24 mouse cellular contexts compared by ENCODE assay signal in genomic region chr1:163339219-163339561, GRCm38 (mm10). TPM values are rescaled to one million over a fixed set of nuclear protein-coding genes. Genes with fewer than 3 reads are reported as not detected.
DNase-seq lines count a peak whose midpoint lies in the region; ATAC-seq and TF ChIP-seq lines count a peak whose summit lies in the region.
"Had no signal": no experiment of that assay in that cellular context is flagged by ENCODE, and none has a peak within 500 bp of the region (broad histone marks: within the 10 kb centered on the region; RNA-seq: fewer than 3 reads in every experiment).

No protein-coding gene starts in this region.

- H3K27me3 ChIP-seq in forebrain, embryonic 12.5 days: no peaks in the 10 kb centered on the region
- H3K27me3 ChIP-seq in forebrain, embryonic 11.5 days (ENCODE audit: control insufficient read depth, insufficient read depth, low read length): no peaks in the 10 kb centered on the region
- H3K27me3 ChIP-seq in hindbrain, embryonic 14.5 days (ENCODE audit: control insufficient read depth, insufficient read depth, low read length): no peaks in the 10 kb centered on the region
- no peaks in the 10 kb centered on the region for H3K27me3 ChIP-seq in hindbrain, embryonic 13.5 days
- no peaks in the 10 kb centered on the region for H3K27me3 ChIP-seq in midbrain, embryonic 14.5 days (ENCODE audit: control insufficient read depth, insufficient read depth, low read length)
- H3K27me3 ChIP-seq in midbrain, embryonic 11.5 days (ENCODE audit: control insufficient read depth, insufficient read depth, low read length): no peaks in the 10 kb centered on the region
- H3K27me3 ChIP-seq in hindbrain, postnatal 0 days (ENCODE audit: insufficient read depth, low read length): no peaks in the 10 kb centered on the region
- H3K27me3 ChIP-seq: heart, embryonic 12.5 days; kidney, embryonic 15.5 days; limb, embryonic 12.5 days; midbrain, embryonic 12.5 days had no signal

- TF ChIP-seq CTCF in hindbrain, postnatal 0 days (IDR thresholded peaks at IDR 0.05; ENCODE audit: low read depth): no peak

- 71% methylated on average over 3 of the region's 3 CpGs for WGBS in forebrain, embryonic 12.5 days
- WGBS in forebrain, embryonic 11.5 days: 87% methylated on average over 3 of the region's 3 CpGs
- 59% methylated on average over 3 of the region's 3 CpGs for WGBS in hindbrain, embryonic 14.5 days
- 63% methylated on average over 3 of the region's 3 CpGs for WGBS in hindbrain, embryonic 13.5 days
- WGBS in midbrain, embryonic 14.5 days: 76% methylated on average over 3 of the region's 3 CpGs
- WGBS in midbrain, embryonic 11.5 days: 73% methylated on average over 3 of the region's 3 CpGs
- WGBS in hindbrain, postnatal 0 days: 38% methylated on average over 3 of the region's 3 CpGs

- no peak overlapping the region for H3K9ac ChIP-seq in forebrain, embryonic 12.5 days
- H3K9ac ChIP-seq in forebrain, embryonic 11.5 days (ENCODE audit: low read length): no peak overlapping the region
- H3K9ac ChIP-seq in hindbrain, embryonic 14.5 days: no peak overlapping the region
- no peak overlapping the region for H3K9ac ChIP-seq in hindbrain, embryonic 13.5 days
- no peak overlapping the region for H3K9ac ChIP-seq in midbrain, embryonic 14.5 days (replicated peaks; ENCODE audit: low read length)
- H3K9ac ChIP-seq in midbrain, embryonic 11.5 days (ENCODE audit: low read length): no peak overlapping the region
- H3K9ac ChIP-seq in hindbrain, postnatal 0 days (replicated peaks; ENCODE audit: low read length): no peak overlapping the region
- H3K9ac ChIP-seq: heart, embryonic 12.5 days; kidney, embryonic 15.5 days; limb, embryonic 12.5 days; liver, embryonic 14.5 days; midbrain, embryonic 12.5 days had no signal

- DNase-seq in forebrain, embryonic 11.5 days (ENCODE audit: low spot score): no peak
- DNase-seq in hindbrain, embryonic 14.5 days (ENCODE audit: low spot score): no peak
- DNase-seq in midbrain, embryonic 14.5 days: no peak
- DNase-seq in midbrain, embryonic 11.5 days (ENCODE audit: low spot score, missing footprints): no peak
- DNase-seq in hindbrain, postnatal 0 days (ENCODE audit: low spot score): no peak
- no peak for DNase-seq in left cerebral cortex, adult 8-10 months (ENCODE audit: low spot score in 2 of 2)
- DNase-seq: cerebellum, adult 11 months; cerebellum, adult 9-10 months; cerebellum, postnatal 36 days; heart, postnatal 4 days; kidney, adult 18-20 months; kidney, postnatal 25 days; lung, postnatal 36 days; thymus, adult 2 months; thymus, postnatal 36 days had no signal

- H3K36me3 ChIP-seq in forebrain, embryonic 12.5 days (replicated peaks): no peaks in the 10 kb centered on the region
- H3K36me3 ChIP-seq in forebrain, embryonic 11.5 days (ENCODE audit: control insufficient read depth, insufficient read depth, low read length): no peaks in the 10 kb centered on the region
- H3K36me3 ChIP-seq in hindbrain, embryonic 14.5 days (replicated peaks; ENCODE audit: control insufficient read depth, insufficient read depth): no peaks in the 10 kb centered on the region
- H3K36me3 ChIP-seq in hindbrain, embryonic 13.5 days: no peaks in the 10 kb centered on the region
- no peaks in the 10 kb centered on the region for H3K36me3 ChIP-seq in midbrain, embryonic 14.5 days (ENCODE audit: control insufficient read depth, insufficient read depth, low read length)
- H3K36me3 ChIP-seq in midbrain, embryonic 11.5 days (ENCODE audit: control insufficient read depth, insufficient read depth, low read length): no peaks in the 10 kb centered on the region
- H3K36me3 ChIP-seq in hindbrain, postnatal 0 days (ENCODE audit: insufficient read depth, low read length): no peaks in the 10 kb centered on the region
- H3K36me3 ChIP-seq: G1E; heart, embryonic 12.5 days; kidney, embryonic 15.5 days; limb, embryonic 12.5 days; midbrain, embryonic 12.5 days had no signal

- H3K4me2 ChIP-seq in forebrain, embryonic 12.5 days: no peak overlapping the region
- H3K4me2 ChIP-seq in forebrain, embryonic 11.5 days (ENCODE audit: low read depth, low read length, severe bottlenecking): no peak overlapping the region
- H3K4me2 ChIP-seq in hindbrain, embryonic 14.5 days (replicated peaks): no peak overlapping the region
- H3K4me2 ChIP-seq in hindbrain, embryonic 13.5 days: no peak overlapping the region
- no peak overlapping the region for H3K4me2 ChIP-seq in midbrain, embryonic 14.5 days (ENCODE audit: low read length)
- H3K4me2 ChIP-seq in midbrain, embryonic 11.5 days: no peak overlapping the region
- H3K4me2 ChIP-seq in hindbrain, postnatal 0 days (ENCODE audit: low read depth, low read length): peak overlapping the region; percentile 19
- H3K4me2 ChIP-seq: heart, embryonic 12.5 days; kidney, embryonic 15.5 days; limb, embryonic 12.5 days; midbrain, embryonic 12.5 days had no signal

- ATAC-seq in forebrain, embryonic 12.5 days (ENCODE audit: low FRiP score): peak; percentile 37; the same call in 1 of the 2 replicates
- ATAC-seq in forebrain, embryonic 11.5 days (replicated peaks; ENCODE audit: low FRiP score): no peak
- ATAC-seq in hindbrain, embryonic 14.5 days (ENCODE audit: low FRiP score): 0 out of 2 replicates have a peak, but pooled peaks have one; percentile 51
- ATAC-seq in hindbrain, embryonic 13.5 days (ENCODE audit: low FRiP score): no peak
- ATAC-seq in midbrain, embryonic 14.5 days (ENCODE audit: low FRiP score, low TSS enrichment): 0 out of 2 replicates have a peak, but pooled peaks have one; percentile 9
- no peak for ATAC-seq in midbrain, embryonic 11.5 days (ENCODE audit: low FRiP score)
- ATAC-seq in hindbrain, postnatal 0 days: no peak

- H3K27ac ChIP-seq in forebrain, embryonic 12.5 days: no peak overlapping the region
- no peak overlapping the region for H3K27ac ChIP-seq in forebrain, embryonic 11.5 days (ENCODE audit: low read depth, low read length)
- H3K27ac ChIP-seq in hindbrain, embryonic 14.5 days: no peak overlapping the region
- H3K27ac ChIP-seq in hindbrain, embryonic 13.5 days: no peak overlapping the region
- H3K27ac ChIP-seq in midbrain, embryonic 14.5 days (replicated peaks; ENCODE audit: low read depth, low read length): no peak overlapping the region
- H3K27ac ChIP-seq in midbrain, embryonic 11.5 days (ENCODE audit: low read depth, low read length): no peak overlapping the region
- H3K27ac ChIP-seq in hindbrain, postnatal 0 days: no peak overlapping the region
- H3K27ac ChIP-seq: heart, adult 2 months; kidney, embryonic 15.5 days; limb, embryonic 12.5 days; liver, embryonic 14.5 days; midbrain, embryonic 12.5 days had no signal

- H3K4me1 ChIP-seq in forebrain, embryonic 12.5 days: no peaks in the 10 kb centered on the region
- H3K4me1 ChIP-seq in forebrain, embryonic 11.5 days (replicated peaks; ENCODE audit: control insufficient read depth, insufficient read depth, low read length): no peaks in the 10 kb centered on the region
- no peaks in the 10 kb centered on the region; the same call in 1 of the 2 replicates for H3K4me1 ChIP-seq in hindbrain, embryonic 14.5 days (replicated peaks; ENCODE audit: control insufficient read depth, insufficient read depth, low read length)
- no peaks in the 10 kb centered on the region for H3K4me1 ChIP-seq in hindbrain, embryonic 13.5 days (replicated peaks)
- no peaks in the 10 kb centered on the region for H3K4me1 ChIP-seq in midbrain, embryonic 14.5 days (ENCODE audit: control insufficient read depth, insufficient read depth, low read length)
- no peaks in the 10 kb centered on the region for H3K4me1 ChIP-seq in midbrain, embryonic 11.5 days (ENCODE audit: control insufficient read depth, insufficient read depth, low read length)
- H3K4me1 ChIP-seq in hindbrain, postnatal 0 days (ENCODE audit: insufficient read depth, low read length): no peaks in the 10 kb centered on the region
- H3K4me1 ChIP-seq: heart, embryonic 12.5 days; kidney, embryonic 15.5 days; midbrain, embryonic 12.5 days had no signal

- H3K4me3 ChIP-seq in forebrain, embryonic 12.5 days (replicated peaks): no peak overlapping the region
- H3K4me3 ChIP-seq in forebrain, embryonic 11.5 days (ENCODE audit: low read depth, low read length): no peak overlapping the region
- H3K4me3 ChIP-seq in hindbrain, embryonic 14.5 days (replicated peaks; ENCODE audit: low read length): no peak overlapping the region
- H3K4me3 ChIP-seq in hindbrain, embryonic 13.5 days: no peak overlapping the region
- no peak overlapping the region for H3K4me3 ChIP-seq in midbrain, embryonic 14.5 days (replicated peaks; ENCODE audit: low read depth, low read length)
- no peak overlapping the region for H3K4me3 ChIP-seq in midbrain, embryonic 11.5 days (ENCODE audit: low read depth, low read length)
- H3K4me3 ChIP-seq in hindbrain, postnatal 0 days (ENCODE audit: low read length): no peak overlapping the region
- H3K4me3 ChIP-seq: heart, adult 2 months; heart, embryonic 12.5 days; kidney, embryonic 15.5 days; limb, embryonic 12.5 days; midbrain, embryonic 12.5 days had no signal

- H3K9me3 ChIP-seq in forebrain, embryonic 12.5 days: peaks cover 3% of the 10 kb centered on the region; the same call in 1 of the 2 replicates
- no peaks in the 10 kb centered on the region for H3K9me3 ChIP-seq in forebrain, embryonic 11.5 days (ENCODE audit: control insufficient read depth, low read length)
- H3K9me3 ChIP-seq in hindbrain, embryonic 14.5 days (ENCODE audit: control insufficient read depth, low read length): no peaks in the 10 kb centered on the region
- H3K9me3 ChIP-seq in hindbrain, embryonic 13.5 days: no peaks in the 10 kb centered on the region
- no peaks in the 10 kb centered on the region for H3K9me3 ChIP-seq in midbrain, embryonic 14.5 days (ENCODE audit: control insufficient read depth, low read length)
- H3K9me3 ChIP-seq in midbrain, embryonic 11.5 days (ENCODE audit: control insufficient read depth, low read length): no peaks in the 10 kb centered on the region
- no peaks in the 10 kb centered on the region for H3K9me3 ChIP-seq in hindbrain, postnatal 0 days (ENCODE audit: low read length)
- H3K9me3 ChIP-seq: G1E; heart, embryonic 12.5 days; kidney, embryonic 15.5 days; limb, embryonic 12.5 days; midbrain, embryonic 12.5 days had no signal

RNA-seq across cellular contexts. Expression of gene Prrx1, which starts 25.7 kb away (rescaled TPM):
- polyA plus RNA-seq in forebrain, embryonic 12.5 days (2016; fragmentation: Nextera tagmentation; extraction: Ambion mirVana): 29.4 and 29.7 TPM in 2 replicates
- 28.5 and 29.0 TPM in 2 replicates for polyA plus RNA-seq in forebrain, embryonic 11.5 days (2014; fragmentation: Nextera tagmentation; extraction: Ambion mirVana)
- 4.6 and 5.3 TPM in 2 replicates for polyA plus RNA-seq in hindbrain, embryonic 14.5 days (2014; fragmentation: Nextera tagmentation; extraction: Ambion mirVana)
- polyA plus RNA-seq in hindbrain, embryonic 13.5 days (2015; fragmentation: Nextera tagmentation; extraction: Ambion mirVana): 6.4 and 10.6 TPM in 2 replicates
- polyA plus RNA-seq in midbrain, embryonic 14.5 days (2014; fragmentation: Nextera tagmentation; extraction: Ambion mirVana): 0.84 and 3.5 TPM in 2 replicates
- 14.2 and 16.5 TPM in 2 replicates for polyA plus RNA-seq in midbrain, embryonic 11.5 days (2014; fragmentation: Nextera tagmentation; extraction: Ambion mirVana)
- total RNA-seq in hindbrain, postnatal 0 days (2014; rRNA removed): 3.7 and 4.8 TPM in 2 replicates
- polyA plus RNA-seq in hindbrain, postnatal 0 days (2015; fragmentation: Nextera tagmentation; extraction: Ambion mirVana): 4.4 and 4.9 TPM in 2 replicates
- 1 to 10 TPM; 3.9 to 6.3 (median 5.2) TPM for total RNA-seq in left cerebral cortex, adult 8-10 months (2022)
- polyA plus RNA-seq: G1E had no signal

Comparison
In these comparisons a context has a peak if more than half of its experiments do, and no peak if none do; other contexts are left out.
1. ATAC-seq: peak in forebrain, embryonic 12.5 days (single experiment), hindbrain, embryonic 14.5 days (single experiment) and midbrain, embryonic 14.5 days (single experiment); none in forebrain, embryonic 11.5 days (single experiment), hindbrain, embryonic 13.5 days (single experiment), midbrain, embryonic 11.5 days (single experiment) and hindbrain, postnatal 0 days (single experiment).